Mouse (Mus musculus): ENCODE results near the gene Mycl.
"Not testable (repeated sequence)": the region's sequence is repeated elsewhere in the genome, so short reads cannot be mapped to it uniquely, and the experiment has no call there.

Mycl gene

GRCm38 (mm10) chr4:122981238-122981637, 14.2 kb upstream of the Mycl start:
- no peak for DNase-seq (ENCODE audit: low spot score)

GRCm38 (mm10) chr4:122981930-122982329, 13.5 kb upstream of the Mycl start:
- no peak for DNase-seq (ENCODE audit: low spot score)

DNA sequence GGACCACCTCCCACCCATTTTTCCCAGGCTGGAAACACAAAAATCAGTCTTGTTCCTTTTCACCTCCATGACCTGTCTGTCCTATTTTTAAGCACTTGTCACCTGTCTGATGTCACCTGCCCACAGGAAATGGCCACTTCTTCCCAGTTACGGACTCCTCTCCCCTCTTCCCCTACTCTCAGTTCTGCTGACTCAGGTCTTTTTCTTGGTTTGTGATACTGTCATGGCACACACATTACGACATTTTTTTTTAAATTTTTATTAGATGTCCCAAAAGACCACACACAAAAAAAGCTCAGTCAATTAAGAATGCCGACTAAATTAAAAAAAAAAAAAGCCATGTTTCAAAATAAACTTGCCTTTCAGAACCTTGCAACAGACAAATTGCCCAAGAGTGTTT, 12.9 kb upstream of the Mycl start:
- DNase-seq (ENCODE audit: low spot score): no peak

GRCm38 (mm10) chr4:122983486-122984261, 11.8 kb upstream of the Mycl start:
- DNase-seq (ENCODE audit: low spot score): no peak

- peak; percentile 22 for DNase-seq (ENCODE audit: low spot score)
Observed at GRCm38 (mm10) chr4:122985110-122985509, 10.3 kb upstream of the Mycl start.

GRCm38 (mm10) chr4:122987421-122987820, 8.0 kb upstream of the Mycl start:
- no peak for DNase-seq (ENCODE audit: low spot score)

- not testable (repeated sequence) for DNase-seq (ENCODE audit: low spot score)
Observed at GRCm38 (mm10) chr4:122988004-122988403, 7.4 kb upstream of the Mycl start.

DNA sequence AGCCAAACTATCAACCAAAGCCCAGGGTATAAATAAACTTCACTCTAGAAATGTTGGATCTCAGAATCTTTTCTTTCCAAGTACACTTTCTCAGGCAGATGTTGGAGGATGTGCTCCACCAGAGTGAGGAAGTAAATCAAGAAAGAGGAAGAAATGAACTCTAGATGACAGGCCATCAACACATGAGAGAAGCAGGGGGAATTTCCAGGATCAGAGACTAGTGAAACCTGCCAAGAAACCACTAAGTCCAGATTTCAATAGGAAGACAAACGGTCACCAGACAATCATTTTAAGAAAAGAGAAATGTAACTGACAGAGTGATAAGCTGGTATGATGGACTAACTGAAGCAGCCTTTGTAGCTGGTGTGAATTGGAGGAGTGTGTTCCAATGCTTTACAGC, 4.3 kb upstream of the Mycl start:
- no peak for DNase-seq (ENCODE audit: low spot score)

DNA sequence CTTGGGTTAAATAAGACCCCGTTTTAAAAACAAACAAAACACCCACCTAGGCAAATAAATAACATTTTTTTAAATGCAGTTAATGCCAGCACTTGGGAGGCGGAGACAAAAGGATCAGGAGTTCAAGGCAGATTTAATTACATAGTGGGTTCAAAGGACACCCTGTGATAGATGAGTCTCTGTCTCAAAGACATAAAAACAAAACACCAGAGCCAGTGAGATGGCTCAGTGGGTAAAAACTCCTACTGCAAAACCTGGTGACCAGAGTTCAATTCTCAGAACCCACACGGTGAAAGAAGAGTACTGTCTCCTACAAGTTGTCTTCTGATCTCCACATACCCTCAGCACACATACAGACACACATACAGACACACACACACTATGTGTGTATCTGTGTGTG, 3.2 kb upstream of the Mycl start:
- no peak for DNase-seq (ENCODE audit: low spot score)

DNA sequence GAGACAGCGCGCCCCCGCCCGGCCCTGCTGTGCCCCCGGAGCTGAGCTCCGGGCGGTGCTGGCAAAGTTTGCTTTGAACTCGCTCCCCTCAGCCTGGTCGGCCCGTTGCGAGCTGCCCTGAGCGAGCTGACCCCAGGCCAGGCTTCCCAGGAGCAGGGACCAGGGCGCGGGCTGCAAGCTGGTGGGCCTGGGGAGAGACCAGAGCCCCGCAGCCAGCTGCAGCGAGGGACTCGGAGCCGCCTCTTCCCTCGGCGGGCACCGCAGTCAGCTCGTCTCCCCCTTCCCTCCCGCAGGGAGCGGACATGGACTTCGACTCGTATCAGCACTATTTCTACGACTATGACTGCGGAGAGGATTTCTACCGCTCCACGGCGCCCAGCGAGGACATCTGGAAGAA, 767 bp downstream of the Mycl start:
- peak; percentile 55 for DNase-seq (ENCODE audit: low spot score)

GRCm38 (mm10) chr4:122996618-122997381, 1.3 kb downstream of the Mycl start:
- no peak for DNase-seq (ENCODE audit: low spot score)

DNA sequence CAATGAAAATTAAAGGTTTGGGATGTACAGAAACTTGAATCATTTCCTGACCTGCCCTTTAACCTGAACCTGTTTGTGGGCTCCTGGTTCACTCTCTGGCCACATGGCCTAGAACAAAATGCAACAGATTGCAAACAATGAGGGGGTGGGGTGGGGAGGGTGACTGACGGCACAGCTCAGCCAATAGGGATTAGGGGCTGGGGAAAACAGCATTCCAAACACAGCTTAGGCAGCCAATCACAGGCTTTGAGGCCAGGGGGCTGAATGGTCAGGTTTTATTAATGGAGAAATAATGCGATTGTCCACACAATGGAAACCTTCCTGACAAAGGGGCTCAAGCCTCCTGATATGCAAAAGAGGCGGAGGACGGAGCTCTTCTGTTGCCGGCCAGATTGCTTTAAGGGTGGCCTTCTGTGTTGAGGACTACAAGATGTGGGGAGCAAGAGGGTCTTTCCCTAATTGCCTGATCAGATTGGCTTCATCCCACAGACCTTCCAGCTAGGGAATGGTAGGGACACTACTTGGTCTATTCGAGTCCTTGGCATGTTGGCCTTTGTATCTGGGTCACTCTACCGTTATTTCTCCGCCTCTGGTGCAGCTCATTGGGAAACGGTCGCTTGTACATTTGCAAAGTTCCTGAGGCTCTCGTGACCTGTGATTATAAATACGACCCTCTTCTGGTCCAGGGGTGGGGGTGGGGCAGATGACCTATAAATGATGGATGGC, 3.2 kb downstream of the Mycl start:
- DNase-seq (ENCODE audit: low spot score): peak; percentile 56

DNA sequence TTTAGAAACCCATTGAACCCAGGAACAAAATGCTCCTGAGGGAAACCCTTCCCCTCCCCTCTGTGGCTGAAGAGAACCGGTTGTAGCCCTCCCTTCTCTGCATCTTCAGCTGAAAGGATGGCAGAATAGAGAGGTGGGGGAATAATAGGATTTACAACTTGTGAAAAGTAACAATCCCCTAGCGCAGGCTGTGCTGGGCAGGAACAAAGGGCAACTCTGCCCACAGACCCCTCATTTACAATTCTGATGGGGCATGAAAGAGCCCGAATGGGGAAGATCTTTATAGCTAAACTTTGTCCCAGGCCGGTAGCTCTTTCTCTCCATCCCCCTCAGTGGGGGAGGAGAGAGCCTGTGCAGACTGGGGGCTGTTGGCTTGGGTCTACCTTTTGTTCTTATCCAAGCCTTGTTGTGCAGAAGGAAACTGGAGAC, 3.8 kb downstream of the Mycl start:
- no peak for DNase-seq (ENCODE audit: low spot score)

- no peak for DNase-seq (ENCODE audit: low spot score)
Observed at GRCm38 (mm10) chr4:123000130-123000529, 4.7 kb downstream of the Mycl start.

DNA sequence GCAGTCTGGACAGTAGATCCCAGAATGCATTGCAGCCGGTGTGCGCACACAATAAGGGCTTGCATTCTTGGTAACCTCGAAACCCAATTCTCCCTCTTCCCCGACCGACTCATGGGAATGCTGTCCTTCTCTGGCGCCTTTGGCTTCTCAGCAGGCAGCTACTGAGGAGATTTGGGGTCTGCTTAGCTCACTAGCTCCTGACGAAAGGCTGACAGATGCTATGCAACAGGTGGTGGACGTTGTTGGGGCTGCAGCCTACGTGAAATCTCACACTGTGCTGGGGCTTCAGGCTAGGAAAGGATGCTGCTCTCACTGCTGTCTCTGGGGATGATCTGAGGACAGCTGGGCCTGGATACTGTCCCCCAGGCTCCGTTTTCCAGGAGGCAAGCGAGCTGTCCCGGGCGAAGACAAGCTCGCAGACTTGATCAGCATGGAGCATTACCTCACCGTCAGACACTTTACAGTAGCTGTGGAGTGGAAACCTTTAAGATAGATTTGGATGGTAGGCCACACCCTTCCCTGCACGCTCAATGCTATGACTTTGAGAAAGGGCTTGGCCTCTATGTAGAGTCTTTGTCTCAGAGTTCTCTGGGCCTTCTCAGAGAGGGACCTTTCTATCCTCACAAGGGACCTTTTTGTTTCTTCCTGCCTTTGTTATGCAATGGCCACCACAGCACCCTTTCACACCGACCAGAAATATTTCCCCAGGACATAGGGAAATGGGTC, 5.3 kb downstream of the Mycl start:
- no peak for DNase-seq (ENCODE audit: low spot score)

DNA sequence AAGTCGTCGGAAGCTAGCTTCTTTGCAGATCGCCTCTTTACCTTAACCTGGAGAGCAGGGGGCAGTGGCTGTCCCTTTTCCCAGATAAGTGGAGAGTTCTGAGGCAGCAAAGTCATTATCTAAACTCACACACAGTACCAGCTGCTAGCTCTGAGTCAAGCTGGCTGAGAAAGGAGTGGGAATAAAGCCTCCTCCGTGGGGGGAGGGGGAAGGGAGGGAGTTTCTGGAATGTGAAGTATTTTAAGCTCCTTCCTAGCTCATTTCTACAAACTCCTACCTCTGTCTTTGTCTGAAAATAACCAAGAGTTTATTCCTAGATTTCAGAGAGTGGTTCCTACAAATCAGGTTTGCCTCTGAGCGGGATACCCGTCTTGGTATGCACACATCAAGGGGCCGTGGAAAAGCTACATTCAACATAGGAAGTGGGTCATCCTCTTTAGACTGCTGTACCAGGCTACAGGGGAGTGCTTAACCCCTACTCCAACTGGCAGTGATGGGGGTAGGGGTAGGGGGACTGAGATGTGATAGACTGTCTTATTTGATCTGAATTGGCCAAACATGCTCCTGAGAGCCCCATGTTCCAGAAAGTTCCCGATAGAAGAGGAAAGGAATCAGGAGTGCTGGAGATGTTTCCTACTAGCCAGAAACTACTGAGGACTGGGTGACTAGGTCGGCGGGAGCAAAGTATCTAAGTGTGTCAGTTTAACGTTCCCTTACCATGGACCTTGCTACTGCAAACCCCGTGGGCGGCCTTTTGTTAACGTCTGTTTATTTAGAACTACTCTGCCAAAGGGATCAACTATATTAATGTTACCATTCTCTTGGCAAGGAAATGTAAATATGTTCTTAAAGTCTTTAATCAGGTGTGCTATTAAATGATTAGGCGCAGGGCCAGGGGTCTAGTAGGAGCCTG, 9.9 kb downstream of the Mycl start:
- peak; percentile 53 for DNase-seq (ENCODE audit: low spot score)

DNA sequence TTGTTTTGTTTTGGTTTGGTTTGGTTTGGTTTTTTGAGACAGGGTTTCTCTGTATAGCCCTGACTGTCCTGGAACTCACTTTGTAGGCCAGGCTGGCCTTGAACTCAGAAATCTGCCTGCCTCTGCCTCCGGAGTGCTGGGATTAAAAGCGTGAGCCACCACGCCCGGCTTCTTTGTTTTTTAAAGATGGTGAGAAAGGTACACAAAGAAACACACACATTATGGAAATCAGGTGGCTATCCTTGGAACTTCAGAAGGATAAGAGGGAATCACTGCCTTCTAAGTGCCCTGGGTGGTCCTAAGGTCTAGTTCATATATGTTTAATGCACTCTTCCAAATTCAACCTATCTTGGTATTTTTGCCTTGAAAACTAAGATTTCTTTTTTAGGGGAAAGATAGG, 17.0 kb downstream of the Mycl start:
- DNase-seq (ENCODE audit: low spot score): not testable (repeated sequence)

DNA sequence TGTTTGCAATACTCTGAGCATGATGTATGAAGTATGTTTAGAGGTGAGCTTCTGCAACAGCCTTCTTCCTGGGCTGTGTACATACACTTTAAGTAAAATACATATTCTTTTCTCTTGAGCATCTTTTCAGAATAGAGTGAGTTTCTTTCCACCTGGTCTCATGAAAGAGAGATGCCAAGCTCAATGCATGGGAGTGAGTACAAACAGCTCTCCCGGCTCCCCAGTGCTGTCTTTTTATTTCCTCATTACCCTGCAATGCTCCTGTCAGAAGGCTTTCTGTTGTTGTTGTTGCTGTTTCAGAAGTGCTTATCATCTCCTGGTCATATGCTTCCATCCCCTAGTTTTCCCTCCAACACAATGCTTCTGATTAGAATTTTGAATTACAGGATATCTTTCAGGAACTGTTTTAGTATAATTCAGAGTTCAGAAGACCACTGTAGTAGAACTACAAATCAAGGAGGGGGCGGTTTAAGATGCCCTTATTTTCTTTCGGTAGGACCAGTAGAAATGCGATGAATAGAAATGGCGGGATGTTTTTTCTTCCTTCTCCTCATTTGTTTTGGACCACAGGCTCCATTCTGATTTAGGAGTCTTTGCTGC, 18.0 kb downstream of the Mycl start:
- DNase-seq (ENCODE audit: low spot score): no peak

- no peak for DNase-seq (ENCODE audit: low spot score)
Observed at GRCm38 (mm10) chr4:123013949-123014406, 18.5 kb downstream of the Mycl start.

- no peak for DNase-seq (ENCODE audit: low spot score)
Observed at GRCm38 (mm10) chr4:123014501-123015282, 19.2 kb downstream of the Mycl start.

Data from yolk sac, embryonic 10.5 days (tissue).